ENCODE assay signal across 10 mouse cellular contexts in genomic region chr14:9475169-9475568, GRCm38 (mm10).
DNase-seq lines count a peak whose midpoint lies in the region; ATAC-seq and TF ChIP-seq lines count a peak whose summit lies in the region.
"Had no signal": no experiment of that assay in that cellular context is flagged by ENCODE, and none has a peak within 500 bp of the region (broad histone marks: within the 10 kb centered on the region; RNA-seq: fewer than 3 reads in every experiment).

No protein-coding gene starts in this region.

- H3K4me3 ChIP-seq in heart, adult 2 months = no peak overlapping the region
- no peak overlapping the region for H3K4me3 ChIP-seq in heart, embryonic 12.5 days
- H3K4me3 ChIP-seq: embryonic facial prominence, embryonic 12.5 days; limb, embryonic 15.5 days had no signal

- TF ChIP-seq CTCF in heart, adult 2 months (IDR thresholded peaks at IDR 0.05) = no peak

- no peaks in the 10 kb centered on the region for H3K9me3 ChIP-seq in heart, embryonic 12.5 days (replicated peaks)
- H3K9me3 ChIP-seq: embryonic facial prominence, embryonic 12.5 days; limb, embryonic 15.5 days had no signal

- WGBS in heart, adult 2 months = 70% methylated on average over 7 of the region's 7 CpGs
- 71% methylated on average over 7 of the region's 7 CpGs for WGBS in heart, embryonic 12.5 days

- no peak overlapping the region for H3K4me2 ChIP-seq in heart, embryonic 12.5 days
- H3K4me2 ChIP-seq: embryonic facial prominence, embryonic 12.5 days; limb, embryonic 15.5 days had no signal

- no peak overlapping the region for H3K9ac ChIP-seq in heart, adult 2 months (ENCODE audit: low read depth, low read length)
- H3K9ac ChIP-seq in heart, embryonic 12.5 days = no peak overlapping the region
- H3K9ac ChIP-seq: embryonic facial prominence, embryonic 12.5 days; limb, embryonic 15.5 days had no signal

- no peak overlapping the region for H3K27ac ChIP-seq in heart, adult 2 months
- no peak overlapping the region for H3K27ac ChIP-seq in heart, embryonic 12.5 days (ENCODE audit: poor library complexity, severe bottlenecking)
- H3K27ac ChIP-seq: embryonic facial prominence, embryonic 12.5 days; limb, embryonic 15.5 days had no signal

- no peaks in the 10 kb centered on the region for H3K79me2 ChIP-seq in heart, adult 2 months (replicated peaks; ENCODE audit: control insufficient read depth, insufficient read depth, low read length)

- no peaks in the 10 kb centered on the region for H3K27me3 ChIP-seq in heart, adult 2 months (ENCODE audit: control insufficient read depth, insufficient read depth, low read length)
- H3K27me3 ChIP-seq in heart, embryonic 12.5 days (replicated peaks) = no peaks in the 10 kb centered on the region
- H3K27me3 ChIP-seq: limb, embryonic 15.5 days had no signal

- no peak for TF ChIP-seq POLR2A in heart, adult 2 months (IDR thresholded peaks at IDR 0.05; ENCODE audit: insufficient read depth, low read depth, low read length)

- H3K4me1 ChIP-seq in heart, adult 2 months (ENCODE audit: control insufficient read depth, insufficient read depth, low read length) = no peaks in the 10 kb centered on the region
- H3K4me1 ChIP-seq in heart, embryonic 12.5 days (replicated peaks) = no peaks in the 10 kb centered on the region
- H3K4me1 ChIP-seq: embryonic facial prominence, embryonic 12.5 days; limb, embryonic 15.5 days had no signal

- intact Hi-C loops in heart, adult 2 months (cut with DNase I) = no loop called here
- intact Hi-C loops in left cerebral cortex, postnatal 14 days (cut with DNase I) = no loop called here

- ATAC-seq in heart, embryonic 12.5 days (ENCODE audit: insufficient number of reproducible peaks, low FRiP score) = no peak

- no peak for TF ChIP-seq EP300 in heart, adult 2 months (IDR thresholded peaks at IDR 0.05; ENCODE audit: insufficient read depth, low read depth, low read length)

- no peaks in the 10 kb centered on the region for H3K36me3 ChIP-seq in heart, adult 2 months (ENCODE audit: control insufficient read depth, insufficient read depth, low read length)
- no peaks in the 10 kb centered on the region for H3K36me3 ChIP-seq in heart, embryonic 12.5 days
- H3K36me3 ChIP-seq: embryonic facial prominence, embryonic 12.5 days; limb, embryonic 15.5 days had no signal

- DNase-seq in heart, adult 2 months = peak; percentile 18 to 36
- peak; percentile 75 for DNase-seq in Muller cell, postnatal 12 days (ENCODE audit: inconsistent ontology term)
- peak; percentile 68 for DNase-seq in fibroblast of lung, adult 2 months (ENCODE audit: low read depth)
- peak; percentile 15 for DNase-seq in layer of hippocampus, adult 9-10 months (ENCODE audit: low spot score)
- no peak for DNase-seq in left cerebral cortex, postnatal 14 days (ENCODE audit: low spot score in 2 of 2)
- DNase-seq in thymus, postnatal 0 days (ENCODE audit: low spot score) = no peak
- DNase-seq: kidney, adult 9 months had no signal

Comparison
In these comparisons a context has a peak if more than half of its experiments do, and no peak if none do; other contexts are left out.
1. DNase-seq: peak in heart, adult 2 months (2 of 2), Muller cell, postnatal 12 days (single experiment), fibroblast of lung, adult 2 months (single experiment) and layer of hippocampus, adult 9-10 months (single experiment); none in left cerebral cortex, postnatal 14 days (0 of 2) and thymus, postnatal 0 days (single experiment).